Comparison of ENCODE assay signal across 24 mouse cellular contexts in genomic region chr17:48802673-48803072, GRCm38 (mm10).
DNase-seq lines count a peak whose midpoint lies in the region; ATAC-seq lines count a peak whose summit lies in the region.
"Had no signal": no experiment of that assay in that cellular context is flagged by ENCODE, and none has a peak within 500 bp of the region (broad histone marks: within the 10 kb centered on the region; RNA-seq: fewer than 3 reads in every experiment).

No protein-coding gene starts in this region.

- no peak for ATAC-seq in midbrain, embryonic 15.5 days (replicated peaks)
- ATAC-seq in midbrain, embryonic 13.5 days, result no peak
- ATAC-seq in hindbrain, embryonic 12.5 days (ENCODE audit: low FRiP score), result no peak
- ATAC-seq: forebrain, embryonic 15.5 days; hindbrain, postnatal 0 days had no signal

- H3K27ac ChIP-seq in midbrain, embryonic 15.5 days, result no peak overlapping the region
- H3K27ac ChIP-seq in midbrain, embryonic 13.5 days, result no peak overlapping the region
- no peak overlapping the region for H3K27ac ChIP-seq in hindbrain, embryonic 12.5 days
- H3K27ac ChIP-seq: embryonic facial prominence, embryonic 15.5 days; forebrain, embryonic 10.5 days; forebrain, embryonic 15.5 days; heart, embryonic 13.5 days; hindbrain, embryonic 13.5 days; hindbrain, postnatal 0 days had no signal

- H3K4me3 ChIP-seq in midbrain, embryonic 15.5 days, result no peak overlapping the region
- H3K4me3 ChIP-seq in midbrain, embryonic 13.5 days (replicated peaks), result no peak overlapping the region
- no peak overlapping the region for H3K4me3 ChIP-seq in hindbrain, embryonic 12.5 days
- H3K4me3 ChIP-seq: embryonic facial prominence, embryonic 15.5 days; erythroblast, embryonic 14.5 days; forebrain, embryonic 10.5 days; forebrain, embryonic 15.5 days; heart, embryonic 13.5 days; hindbrain, embryonic 13.5 days had no signal

- no peaks in the 10 kb centered on the region for H3K36me3 ChIP-seq in midbrain, embryonic 15.5 days (replicated peaks)
- H3K36me3 ChIP-seq in midbrain, embryonic 13.5 days, result no peaks in the 10 kb centered on the region
- H3K36me3 ChIP-seq in hindbrain, embryonic 12.5 days, result no peaks in the 10 kb centered on the region
- H3K36me3 ChIP-seq: embryonic facial prominence, embryonic 15.5 days; forebrain, embryonic 10.5 days; forebrain, embryonic 15.5 days; heart, embryonic 13.5 days; hindbrain, embryonic 13.5 days had no signal

- H3K4me2 ChIP-seq in midbrain, embryonic 15.5 days, result no peak overlapping the region
- H3K4me2 ChIP-seq in midbrain, embryonic 13.5 days (replicated peaks), result no peak overlapping the region
- no peak overlapping the region for H3K4me2 ChIP-seq in hindbrain, embryonic 12.5 days (replicated peaks)
- H3K4me2 ChIP-seq: embryonic facial prominence, embryonic 15.5 days; forebrain, embryonic 15.5 days; heart, embryonic 13.5 days; hindbrain, embryonic 13.5 days had no signal

- DNase-seq in gastrocnemius, postnatal 14 days, result peak; percentile 14
- DNase-seq in gastrocnemius, adult 8-10 months (ENCODE audit: low spot score in 2 of 2), result no peak
- DNase-seq in left cerebral cortex, adult 18-20 months (ENCODE audit: low spot score in 2 of 2), result peak; percentile 66 to 76
- DNase-seq in left cerebral cortex, postnatal 25 days (ENCODE audit: low spot score in 2 of 2), result peak; percentile 37 to 81
- DNase-seq in right cerebral cortex, postnatal 14 days, result peak; percentile 32
- DNase-seq: adrenal gland, adult 8-10 months; adrenal gland, postnatal 36 days; cerebellum, adult 11 months; cerebellum, adult 8-10 months; cerebellum, postnatal 14 days; embryo, embryonic 11 days; gastrocnemius, postnatal 25 days; heart, adult 11 months; heart, postnatal 4 days had no signal

- H3K4me1 ChIP-seq in midbrain, embryonic 15.5 days, result no peaks in the 10 kb centered on the region
- no peaks in the 10 kb centered on the region for H3K4me1 ChIP-seq in midbrain, embryonic 13.5 days (replicated peaks)
- no peaks in the 10 kb centered on the region for H3K4me1 ChIP-seq in hindbrain, embryonic 12.5 days
- H3K4me1 ChIP-seq: embryonic facial prominence, embryonic 15.5 days; forebrain, embryonic 10.5 days; forebrain, embryonic 15.5 days; heart, embryonic 13.5 days; hindbrain, embryonic 13.5 days had no signal

- no peaks in the 10 kb centered on the region for H3K9me3 ChIP-seq in midbrain, embryonic 15.5 days
- no peaks in the 10 kb centered on the region for H3K9me3 ChIP-seq in midbrain, embryonic 13.5 days
- no peaks in the 10 kb centered on the region for H3K9me3 ChIP-seq in hindbrain, embryonic 12.5 days (replicated peaks)
- H3K9me3 ChIP-seq: embryonic facial prominence, embryonic 15.5 days; forebrain, embryonic 10.5 days; forebrain, embryonic 15.5 days; heart, embryonic 13.5 days; hindbrain, embryonic 13.5 days had no signal

- intact Hi-C loops in gastrocnemius, postnatal 14 days (cut with DNase I; ENCODE audit: low total_unique reads), result no loop called here
- intact Hi-C loops in left cerebral cortex, postnatal 25 days (cut with DNase I), result loop anchor here (5.0 kb wide), 1 partner anchor 85 kb away; no protein-coding TSS in a partner anchor

- H3K27me3 ChIP-seq in midbrain, embryonic 15.5 days (replicated peaks), result no peaks in the 10 kb centered on the region
- no peaks in the 10 kb centered on the region for H3K27me3 ChIP-seq in midbrain, embryonic 13.5 days
- H3K27me3 ChIP-seq in hindbrain, embryonic 12.5 days, result no peaks in the 10 kb centered on the region
- H3K27me3 ChIP-seq: embryonic facial prominence, embryonic 15.5 days; forebrain, embryonic 15.5 days; heart, embryonic 13.5 days; hindbrain, embryonic 13.5 days had no signal

- 71% methylated on average over 7 of the region's 7 CpGs for WGBS in midbrain, embryonic 15.5 days
- 70% methylated on average over 7 of the region's 7 CpGs for WGBS in midbrain, embryonic 13.5 days
- WGBS in hindbrain, embryonic 12.5 days, result 68% methylated on average over 7 of the region's 7 CpGs

- no peak overlapping the region for H3K9ac ChIP-seq in midbrain, embryonic 15.5 days
- H3K9ac ChIP-seq in midbrain, embryonic 13.5 days (replicated peaks), result no peak overlapping the region
- no peak overlapping the region for H3K9ac ChIP-seq in hindbrain, embryonic 12.5 days
- H3K9ac ChIP-seq: embryonic facial prominence, embryonic 15.5 days; forebrain, embryonic 15.5 days; heart, embryonic 13.5 days; hindbrain, embryonic 13.5 days had no signal

Comparison
In these comparisons a context has a peak if more than half of its experiments do, and no peak if none do; other contexts are left out.
1. DNase-seq: peak in gastrocnemius, postnatal 14 days (single experiment), left cerebral cortex, adult 18-20 months (2 of 2), left cerebral cortex, postnatal 25 days (2 of 2) and right cerebral cortex, postnatal 14 days (single experiment); none in gastrocnemius, adult 8-10 months (0 of 2).